Mouse (Mus musculus) CH12.LX (cell line): ENCODE results near the gene Trub1. TPM values are rescaled to one million over a fixed set of nuclear protein-coding genes. Genes with fewer than 3 reads are reported as not detected.

Experiments used
- DNase-seq: peaks from one replicate; pipeline ENCODE4 v3.0.0-alpha.2; 2013; ENCODE audit errors: extremely low read depth
- H3K27ac ChIP-seq: 2 replicates; pipeline ENCODE4 v1.5.1; 2012; ENCODE audit warnings: low read depth, mild to moderate bottlenecking, control low read depth, moderate library complexity; ENCODE audit not compliant: insufficient read depth
- H3K27me3 ChIP-seq: replicated peaks from 2 replicates; pipeline ENCODE3; 2012; ENCODE audit warnings: inconsistent platforms
- H3K36me3 ChIP-seq, 2 experiments: replicated peaks in 1 of 2; 2 replicates each; pipeline versions ENCODE3 to v1.6.1; 2012; ENCODE audit warnings: inconsistent platforms in 1 of 2, low read length in 1 of 2, mild to moderate bottlenecking in 1 of 2, mixed read lengths in 1 of 2, moderate library complexity in 1 of 2; ENCODE audit not compliant: control insufficient read depth in 1 of 2, insufficient read depth in 1 of 2
- H3K4me1 ChIP-seq, 2 experiments: 2 replicates each; pipeline ENCODE4 v1.6.1; 2012; ENCODE audit warnings: inconsistent platforms in 1 of 2, moderate library complexity in 1 of 2; ENCODE audit not compliant: insufficient read depth in 2 of 2, control insufficient read depth in 1 of 2
- H3K4me2 ChIP-seq: 2 replicates; pipeline ENCODE4 v1.6.1; 2012; ENCODE audit warnings: low read depth, mild to moderate bottlenecking, control low read depth; ENCODE audit not compliant: poor library complexity, insufficient read depth, severe bottlenecking
- H3K4me3 ChIP-seq, 3 experiments: fragments of 150-350 bp in 1 of 3; sonication (generic) in 1 of 3; replicated peaks in 1 of 3; 2 replicates each; pipeline versions ENCODE3 to v1.5.1; 2011 to 2012; ENCODE audit warnings: low read depth in 2 of 3, low read length in 2 of 3, mild to moderate bottlenecking in 2 of 3, moderate library complexity in 2 of 3, control low read depth in 1 of 3, improper control_type of control experiment in 1 of 3, inconsistent platforms in 1 of 3, mixed read lengths in 1 of 3; ENCODE audit not compliant: poor library complexity in 1 of 3
- H3K79me2 ChIP-seq: replicated peaks from 2 replicates; pipeline ENCODE4 v1.6.1; 2012; ENCODE audit warnings: mild to moderate bottlenecking, moderate library complexity; ENCODE audit not compliant: control insufficient read depth, poor library complexity, insufficient read depth, severe bottlenecking; ENCODE audit errors: extremely low read depth
- H3K9ac ChIP-seq: 2 replicates; pipeline ENCODE4 v1.6.1; 2012; ENCODE audit warnings: low read depth, mild to moderate bottlenecking, control low read depth, moderate library complexity; ENCODE audit not compliant: insufficient read depth
- H3K9me3 ChIP-seq: replicated peaks from 2 replicates; pipeline ENCODE3; 2012; ENCODE audit warnings: low read length, inconsistent platforms, mixed read lengths
- CHD1 ChIP-seq: IDR thresholded peaks from 2 replicates; pipeline ENCODE4 v1.6.1; 2012; ENCODE audit warnings: low read depth, low read length, improper control_type of control experiment, inconsistent platforms
- CTCF ChIP-seq, 2 experiments: IDR thresholded peaks in 1 of 2; conservative IDR thresholded peaks in 1 of 2; 2 replicates each; pipeline ENCODE4 v1.5.1; 2011 to 2012; ENCODE audit warnings: low read depth in 2 of 2, low read length in 2 of 2, improper control_type of control experiment in 1 of 2, inconsistent platforms in 1 of 2, mild to moderate bottlenecking in 1 of 2, moderate library complexity in 1 of 2
- E2F4 ChIP-seq: IDR thresholded peaks from 2 replicates; pipeline ENCODE4 v1.6.1; 2011; ENCODE audit warnings: low read depth, low read length, improper control_type of control experiment; ENCODE audit not compliant: insufficient replicate concordance
- ETS1 ChIP-seq: conservative IDR thresholded peaks from 2 replicates; pipeline ENCODE4 v1.6.1; 2012; ENCODE audit warnings: low read depth, mild to moderate bottlenecking, inconsistent platforms, low read length, improper control_type of control experiment, moderate library complexity
- GABPA ChIP-seq: IDR thresholded peaks from 2 replicates; pipeline ENCODE4 v1.6.1; 2012; ENCODE audit warnings: low read depth, low read length, improper control_type of control experiment, inconsistent platforms; ENCODE audit not compliant: insufficient replicate concordance
- HCFC1 ChIP-seq: IDR thresholded peaks from 2 replicates; pipeline ENCODE4 v1.6.1; 2012; ENCODE audit warnings: low read depth, mild to moderate bottlenecking, inconsistent platforms, low read length, improper control_type of control experiment
- IRF4 ChIP-seq: IDR thresholded peaks from 2 replicates; pipeline ENCODE4 v1.6.1; 2014; ENCODE audit warnings: low read depth, mild to moderate bottlenecking, inconsistent platforms, low read length, improper control_type of control experiment
- JUN ChIP-seq: IDR thresholded peaks from 2 replicates; pipeline ENCODE4 v1.6.1; 2011; ENCODE audit warnings: low read depth, mild to moderate bottlenecking, low read length, improper control_type of control experiment, moderate library complexity; ENCODE audit not compliant: insufficient read depth
- JUND ChIP-seq: conservative IDR thresholded peaks from 2 replicates; pipeline ENCODE4 v1.6.1; 2011; ENCODE audit warnings: low read depth, low read length, improper control_type of control experiment
- MEF2A ChIP-seq: IDR thresholded peaks from 2 replicates; pipeline ENCODE4 v1.6.1; 2014; ENCODE audit warnings: low read depth, mild to moderate bottlenecking, inconsistent platforms, low read length, improper control_type of control experiment, borderline replicate concordance
- MXI1 ChIP-seq: IDR thresholded peaks from 2 replicates; pipeline ENCODE4 v1.6.1; 2011; ENCODE audit warnings: mild to moderate bottlenecking, low read depth, low read length, improper control_type of control experiment
- MYC ChIP-seq: IDR thresholded peaks from 2 replicates; pipeline ENCODE4 v1.6.1; 2011; ENCODE audit warnings: low read depth, mild to moderate bottlenecking, improper control_type of control experiment, low read length
- NELFE ChIP-seq: IDR thresholded peaks from 2 replicates; pipeline ENCODE4 v1.6.1; 2011; ENCODE audit warnings: low read depth, low read length, improper control_type of control experiment
- RAD21 ChIP-seq: IDR thresholded peaks from 2 replicates; pipeline ENCODE4 v1.6.1; 2011; ENCODE audit warnings: low read depth, mild to moderate bottlenecking, low read length, improper control_type of control experiment, moderate library complexity
- RCOR1 ChIP-seq: conservative IDR thresholded peaks from 2 replicates; pipeline ENCODE4 v1.6.1; 2012; ENCODE audit warnings: low read depth, mild to moderate bottlenecking, inconsistent platforms, low read length, improper control_type of control experiment
- TCF12 ChIP-seq: IDR thresholded peaks from 2 replicates; pipeline ENCODE4 v1.6.1; 2014; ENCODE audit warnings: low read depth, mild to moderate bottlenecking, inconsistent platforms, low read length, improper control_type of control experiment
- ZKSCAN1 ChIP-seq: IDR thresholded peaks from 2 replicates; pipeline ENCODE4 v1.6.1; 2012; ENCODE audit warnings: low read depth, inconsistent platforms, low read length, improper control_type of control experiment, borderline replicate concordance
- ZNF384 ChIP-seq: IDR thresholded peaks from 2 replicates; pipeline ENCODE4 v1.6.1; 2012; ENCODE audit warnings: low read depth, low read length, improper control_type of control experiment, inconsistent platforms
- dilution Hi-C: fragments of 300-500 bp; cut with MboI; formaldehyde crosslinking; loops from 2 replicates; pipeline ENCODE4 v1.14.3; 2020; ENCODE audit warnings: low sequenced_read_pairs; ENCODE audit not compliant: extremely low pct_unique_long_range_greater_than_20kb, extremely low pct_ligation_motif_present
- in situ Hi-C: fragments of 300-500 bp; cut with MboI; formaldehyde crosslinking; loops from 3 replicates; pipeline ENCODE4 v1.14.3; 2019; ENCODE audit warnings: low sequenced_read_pairs, low pct_ligation_motif_present, low pct_unique_long_range_greater_than_20kb, mixed read lengths
- polyA plus RNA-seq: library from polyadenylated mRNA; unstranded; fragments of >175 nt; gene quantifications from 2 replicates; pipeline ENCODE4 v1.2.1, GENCODE M21; 2012; ENCODE audit warnings: low read depth; ENCODE audit not compliant: insufficient read length
- total RNA-seq, 2 experiments: library from RNA; depleted of rRNA; stranded (reverse); fragments of 300-350 nt in 1 of 2; fragments of >200 nt in 1 of 2; gene quantifications; 2 replicates each; pipeline ENCODE4 v1.2.3; 2012 to 2014

Trub1 gene
- total and polyA plus RNA-seq, 3 experiments, result 36.2 to 40.0 (median 36.4) TPM

DNA sequence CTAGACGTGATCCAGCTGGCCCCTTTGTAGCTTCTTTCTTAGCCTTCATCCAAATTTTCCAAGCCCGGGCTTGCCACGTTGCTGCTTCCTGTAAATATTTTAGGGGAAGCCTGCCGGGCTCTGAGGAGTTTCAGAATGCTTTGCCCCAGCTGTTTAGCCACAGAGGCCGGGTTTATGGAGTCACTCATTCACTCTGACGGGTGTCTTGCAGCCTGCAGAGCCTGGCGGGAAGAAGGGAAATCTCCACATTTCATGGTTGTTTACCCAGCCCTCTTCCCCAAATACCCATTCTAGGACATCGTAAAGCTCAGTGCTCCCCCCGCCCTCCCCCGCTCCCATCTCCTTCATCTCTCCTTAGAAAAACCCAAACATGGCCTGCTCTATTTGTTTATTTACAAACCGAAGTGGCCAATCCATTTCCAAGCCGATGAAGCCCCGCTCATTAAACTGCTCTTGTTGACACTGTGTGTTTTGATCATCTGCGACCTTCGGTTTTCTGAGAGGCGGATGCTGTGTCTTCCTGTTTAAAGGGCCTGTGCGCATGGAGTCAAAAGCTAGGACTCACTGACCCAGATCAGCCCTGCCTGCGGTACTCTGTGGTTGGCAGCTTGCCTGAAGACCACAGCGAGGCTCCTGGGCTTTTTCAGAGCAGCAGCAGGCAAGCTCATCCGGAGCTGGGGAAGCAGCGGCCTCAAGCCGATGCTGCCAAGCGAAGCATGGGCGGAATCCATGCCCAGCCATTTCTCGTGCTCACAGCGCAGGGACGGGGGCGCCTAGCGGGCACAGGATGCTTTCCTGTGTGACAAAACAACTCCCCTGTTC lies 41.1 kb upstream of the Trub1 start:
- in situ Hi-C loops, result loop anchor here (25.0 kb wide), 1 partner anchor 201 kb away; the partner anchor contains the start of gene Atrnl1
- Histone ChIP-seq H3K4me2 (no peak overlapping the region), H3K79me2 (no peaks in the 10 kb centered on the region), H3K4me3 (no peak overlapping the region), H3K9ac (no peak overlapping the region), H3K27me3 (no peaks in the 10 kb centered on the region)
- TF ChIP-seq RCOR1 (no peak), CHD1 (no peak), CTCF (conservative IDR thresholded peaks at IDR 0.05 in 1 of 2, IDR thresholded peaks at IDR 0.05 in 1 of 2; ENCODE audit: low read depth in 2 of 2, low read length in 2 of 2) (no peak), NELFE (no peak), RAD21 (no peak), HCFC1 (no peak), GABPA (no peak), MYC (no peak), ZKSCAN1 (no peak), IRF4 (no peak), ETS1 (no peak), MXI1 (no peak)
- TF ChIP-seq, all 38 proteins: peak for 0
- H3K27ac ChIP-seq, result no peak overlapping the region
- H3K36me3 ChIP-seq, result peaks cover 0 to 2% of the 10 kb centered on the region in 2 experiments
- DNase-seq, result no peak
- no peaks in the 10 kb centered on the region for H3K9me3 ChIP-seq
- dilution Hi-C loops, result no loop called here
- H3K4me1 ChIP-seq, result 0 out of 4 replicates have a peak, but pooled peaks cover 0 to 3% of the 10 kb centered on the region in 2 experiments

DNA sequence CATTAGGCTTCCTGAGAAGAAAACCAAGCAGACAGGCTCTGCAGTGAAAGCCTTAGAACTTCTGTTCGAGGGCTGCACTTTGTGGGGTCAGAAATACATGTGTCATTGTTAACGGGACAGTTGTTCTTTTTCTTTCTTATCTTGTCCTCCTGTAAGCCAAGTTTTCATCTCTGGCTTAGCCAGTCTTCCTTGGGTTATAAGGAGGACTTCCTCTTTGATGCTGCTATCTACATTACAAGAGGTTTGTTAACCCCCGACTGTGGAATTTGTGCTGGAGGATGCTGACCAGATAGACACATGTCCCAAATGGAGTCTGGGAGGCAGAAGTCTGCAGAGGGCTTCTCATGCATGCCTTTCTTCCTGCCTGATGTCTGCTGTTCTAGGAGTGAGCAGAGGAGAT lies 39.5 kb upstream of the Trub1 start:
- DNase-seq, result no peak
- dilution Hi-C loops (no loop called here), in situ Hi-C loops (loop anchor here (25.0 kb wide), 1 partner anchor 199 kb away; the partner anchor contains the start of gene Atrnl1)
- H3K27me3 ChIP-seq, result no peaks in the 10 kb centered on the region
- TF ChIP-seq JUN (no peak), MEF2A (no peak), JUND (no peak), GABPA (no peak), MXI1 (no peak), ZNF384 (no peak), E2F4 (no peak), TCF12 (no peak), RAD21 (no peak)
- H3K9ac ChIP-seq, result no peak overlapping the region
- H3K79me2 ChIP-seq, result no peaks in the 10 kb centered on the region
- H3K4me2 ChIP-seq, result no peak overlapping the region
- no peaks in the 10 kb centered on the region for H3K9me3 ChIP-seq
- no peak overlapping the region for H3K27ac ChIP-seq
- peaks cover 0 to 7% of the 10 kb centered on the region in 2 experiments; a peak in 2 of 4 replicates for H3K4me1 ChIP-seq
- H3K36me3 ChIP-seq, result no peaks in the 10 kb centered on the region
- H3K4me3 ChIP-seq, result no peak overlapping the region
